Mouse (Mus musculus) A20 (cell line): ENCODE measurements around the gene Kctd19.

Experiments
- DNase-seq: peaks from one replicate; pipeline ENCODE4 v3.0.0-alpha.2; 2011; ENCODE audit warnings: low read depth, low spot score

Gene Kctd19

GRCm38 (mm10) chr8:105422006-105422405 is 8.7 kb upstream of the Kctd19 start:
- DNase-seq: no peak

- no peak for DNase-seq
Observed at GRCm38 (mm10) chr8:105419800-105420199, 6.5 kb upstream of the Kctd19 start.

GRCm38 (mm10) chr8:105418992-105419391 is 5.7 kb upstream of the Kctd19 start:
- no peak for DNase-seq

GRCm38 (mm10) chr8:105409947-105410346 is 3.4 kb downstream of the Kctd19 start:
- no peak for DNase-seq

GRCm38 (mm10) chr8:105408331-105408730 is 5.0 kb downstream of the Kctd19 start:
- no peak for DNase-seq

GRCm38 (mm10) chr8:105406416-105406815 is 6.9 kb downstream of the Kctd19 start:
- DNase-seq: no peak

- DNase-seq: no peak
Observed at GRCm38 (mm10) chr8:105404496-105404895, 8.8 kb downstream of the Kctd19 start.

GRCm38 (mm10) chr8:105403467-105403866 is 9.8 kb downstream of the Kctd19 start:
- no peak for DNase-seq

GRCm38 (mm10) chr8:105400016-105400415 is 13.3 kb downstream of the Kctd19 start:
- no peak for DNase-seq

GRCm38 (mm10) chr8:105397747-105398146 is 15.6 kb downstream of the Kctd19 start:
- DNase-seq: peak; percentile 51

GRCm38 (mm10) chr8:105393915-105394314 is 19.4 kb downstream of the Kctd19 start:
- no peak for DNase-seq

- peak; percentile 73 for DNase-seq
Observed at GRCm38 (mm10) chr8:105393089-105393787, 20.1 kb downstream of the Kctd19 start.

- DNase-seq: no peak
Observed at GRCm38 (mm10) chr8:105389096-105389495, 24.2 kb downstream of the Kctd19 start.

GRCm38 (mm10) chr8:105387151-105387550 is 26.2 kb downstream of the Kctd19 start:
- no peak for DNase-seq

- DNase-seq: peak; percentile 16
Observed at GRCm38 (mm10) chr8:105384070-105384469, 29.2 kb downstream of the Kctd19 start.

- no peak for DNase-seq
Observed at GRCm38 (mm10) chr8:105380308-105380707, 33.0 kb downstream of the Kctd19 start.

GRCm38 (mm10) chr8:105378673-105379072 is 34.6 kb downstream of the Kctd19 start:
- DNase-seq: no peak

- peak; percentile 65 for DNase-seq
Observed at GRCm38 (mm10) chr8:105374513-105374966, 38.8 kb downstream of the Kctd19 start.

- DNase-seq: no peak
Observed at GRCm38 (mm10) chr8:105373032-105373431, 40.3 kb downstream of the Kctd19 start, which contains the start of gene Plekhg4. TSS of gene Plekhg4 (plus strand) at chr8:105373274.

- no peak for DNase-seq
Observed at GRCm38 (mm10) chr8:105372473-105372872, 40.8 kb downstream of the Kctd19 start.

GRCm38 (mm10) chr8:105367107-105367506 is 46.2 kb downstream of the Kctd19 start:
- DNase-seq: peak; percentile 47

GRCm38 (mm10) chr8:105361751-105362702 is 51.3 kb downstream of the Kctd19 start:
- DNase-seq: no peak
